Mouse (Mus musculus) MEL (cell line): ENCODE measurements around the gene Polr2j.

Experiments used
- CTCF ChIP-seq, 3 experiments: IDR thresholded peaks in 2 of 3; conservative IDR thresholded peaks in 1 of 3; 2 replicates each; pipeline ENCODE4 v1.5.1; 2011 to 2012; ENCODE audit warnings: low read length in 3 of 3, low read depth in 2 of 3, mild to moderate bottlenecking in 2 of 3, improper control_type of control experiment in 1 of 3, inconsistent platforms in 1 of 3, mixed read lengths in 1 of 3, moderate library complexity in 1 of 3; ENCODE audit not compliant: control insufficient read depth in 1 of 3, insufficient read depth in 1 of 3, poor library complexity in 1 of 3, severe bottlenecking in 1 of 3
- KAT2A ChIP-seq: conservative IDR thresholded peaks from 2 replicates; pipeline ENCODE4 v1.6.1; 2012; ENCODE audit warnings: low read depth, low read length, improper control_type of control experiment, inconsistent platforms
- MAFK ChIP-seq: IDR thresholded peaks from 2 replicates; pipeline ENCODE4 v1.6.1; 2011; ENCODE audit warnings: low read depth, mild to moderate bottlenecking, low read length, improper control_type of control experiment, borderline replicate concordance
- MAZ ChIP-seq: IDR thresholded peaks from 2 replicates; pipeline ENCODE4 v1.6.1; 2012; ENCODE audit warnings: low read depth, mild to moderate bottlenecking, inconsistent platforms, low read length, improper control_type of control experiment
- POLR2AphosphoS2 ChIP-seq: IDR thresholded peaks from 2 replicates; pipeline ENCODE4 v1.6.1; 2011; ENCODE audit warnings: low read length, improper control_type of control experiment
- USF1 ChIP-seq: IDR thresholded peaks from 2 replicates; pipeline ENCODE4 v1.6.1; 2014; ENCODE audit warnings: low read depth, mild to moderate bottlenecking, inconsistent platforms, low read length, improper control_type of control experiment, moderate library complexity
- USF2 ChIP-seq, 2 experiments: IDR thresholded peaks; 2 replicates each; pipeline ENCODE4 v1.6.1; 2011 to 2012; ENCODE audit warnings: improper control_type of control experiment in 2 of 2, low read length in 2 of 2, borderline replicate concordance in 1 of 2, inconsistent platforms in 1 of 2, low read depth in 1 of 2, mild to moderate bottlenecking in 1 of 2; ENCODE audit not compliant: insufficient read depth in 1 of 2
- ZMIZ1 ChIP-seq: IDR thresholded peaks from 2 replicates; pipeline ENCODE4 v1.6.1; 2012; ENCODE audit warnings: low read depth, mild to moderate bottlenecking, inconsistent platforms, low read length, improper control_type of control experiment, moderate library complexity

GRCm38 (mm10) chr5:136170512-136171362, 54.3 kb downstream of the Polr2j start, which contains the start of gene Orai2:
- TF ChIP-seq KAT2A (no peak), ZMIZ1 (peak; percentile 41; the same call in 1 of the 2 replicates), POLR2AphosphoS2 (no peak), CTCF (IDR thresholded peaks at IDR 0.05 in 2 of 3, conservative IDR thresholded peaks at IDR 0.05 in 1 of 3; ENCODE audit: control insufficient read depth in 1 of 3, insufficient read depth in 1 of 3, low read depth in 2 of 3, low read length in 3 of 3, poor library complexity in 1 of 3, severe bottlenecking in 1 of 3) (no peak), MAFK (no peak), USF2 (IDR thresholded peaks at IDR 0.05; ENCODE audit: borderline replicate concordance in 1 of 2, insufficient read depth in 1 of 2, low read depth in 1 of 2, low read length in 2 of 2) (peak; percentile 95 to 98), MAZ (peak; percentile 74; the same call in 1 of the 2 replicates), USF1 (peak; percentile 96)
